Mouse (Mus musculus) B cell, adult (primary cell): ENCODE measurements around the gene Fmc1. TPM values are rescaled to one million over a fixed set of nuclear protein-coding genes. Genes with fewer than 3 reads are reported as not detected.

Source experiments
- total RNA-seq: library from RNA; stranded (reverse); gene quantifications from 4 replicates; pipeline ENCODE4 v1.2.4, GENCODE M21; 2023; ENCODE audit not compliant: inconsistent age

Fmc1 gene
- total RNA-seq, result 23.9 to 38.0 TPM (median 30.7 TPM) in 4 replicates

GRCm38 (mm10) chr6:38533428-38534405 lies at the start of gene Fmc1:
Gene Fmc1, plus strand, starts transcription at chr6:38533502.

GRCm38 (mm10) chr6:38551062-38551988 lies 18.0 kb downstream of the Fmc1 start, which contains the start of gene Luc7l2:
Gene Luc7l2, plus strand, starts transcription at chr6:38551334.

Other genes starting within 250 kb of the Fmc1 start
- gene Zc3hav1l, start 234.2 kb upstream of the Fmc1 start, total RNA-seq, result 1.5 to 2.4 TPM (median 2.1 TPM) in 4 replicates
- gene Zc3hav1, start 178.9 kb upstream of the Fmc1 start, total RNA-seq, result 170 to 192 TPM (median 180 TPM) in 4 replicates
- gene Ttc26, start 152.0 kb upstream of the Fmc1 start, total RNA-seq, result not detected in 4 replicates
- gene Ubn2, start 99.6 kb upstream of the Fmc1 start, total RNA-seq, result 53.9 to 56.1 TPM (median 54.0 TPM) in 4 replicates
- 383 to 447 TPM (median 426 TPM) in 4 replicates for gene Luc7l2, start 17.8 kb downstream of the Fmc1 start, total RNA-seq
- not detected in 4 replicates for gene Klrg2, start 103.7 kb downstream of the Fmc1 start, total RNA-seq
- not detected in 4 replicates for gene Clec2l, start 129.6 kb downstream of the Fmc1 start, total RNA-seq